Mouse (Mus musculus): ENCODE measurements around the gene Hexdc.

DNA sequence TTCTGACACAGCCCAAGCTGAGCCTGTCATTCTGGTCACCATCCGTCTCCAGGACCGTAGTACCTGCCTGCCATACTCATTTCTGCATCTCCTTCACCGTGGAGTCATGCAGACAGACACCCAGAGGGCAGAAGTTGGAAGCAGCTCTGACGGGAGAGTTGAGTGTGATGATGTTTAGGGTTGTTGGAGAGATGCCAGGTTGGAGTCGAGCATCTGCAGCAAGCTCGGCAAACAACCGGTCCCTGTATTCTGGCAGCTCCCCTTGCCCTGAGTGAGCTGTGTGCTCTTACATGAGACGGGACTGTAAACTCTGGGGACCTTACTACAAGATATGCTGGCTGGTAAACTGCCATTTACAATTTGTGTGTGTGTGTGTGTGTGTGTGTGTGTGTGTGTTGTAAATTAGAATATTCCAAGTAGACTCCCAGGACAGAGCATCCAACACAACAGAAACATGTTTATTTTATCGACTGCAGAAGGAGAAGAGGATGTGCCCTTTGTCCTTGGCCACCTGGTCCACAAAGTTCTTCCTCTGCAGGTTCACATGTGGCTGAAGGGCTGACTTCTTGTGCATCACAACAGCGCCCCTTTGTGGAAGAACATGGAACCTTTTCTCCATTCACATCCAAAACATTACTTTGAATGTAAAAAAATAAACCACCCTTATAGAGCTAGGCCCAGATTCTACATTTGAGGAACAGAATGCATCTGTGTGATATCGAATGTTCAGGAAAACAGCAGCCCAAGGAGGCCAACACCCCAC, 2.6 kb upstream of the Hexdc start:
- TF ChIP-seq EP300 (optimal IDR thresholded peaks at IDR 0.05), result no peak
- peak; percentile 80 for TF ChIP-seq CTCF (IDR thresholded peaks at IDR 0.05; ENCODE audit: low read depth)
